Mouse (Mus musculus): ENCODE data around the gene Nosip. TPM values are rescaled to one million over a fixed set of nuclear protein-coding genes. Genes with fewer than 3 reads are reported as not detected.

Nosip gene
- 68.3 and 79.4 TPM in 2 replicates for total RNA-seq (2014; rRNA removed)
- 70.0 and 72.3 TPM in 2 replicates for polyA plus RNA-seq (2015; fragmentation: Nextera tagmentation; extraction: Ambion mirVana)

GRCm38 (mm10) chr7:45062239-45062835 is at the start of gene Nosip, which contains the start of gene Prrg2:
Gene Nosip (plus strand): TSS chr7:45062429.
Gene Prrg2 (minus strand): TSS chr7:45062677.
- ATAC-seq (ENCODE audit: low FRiP score) (peak; percentile 82), DNase-seq (ENCODE audit: low spot score) (peak; percentile 99)
- no peaks in the 10 kb centered on the region for H3K27me3 ChIP-seq (ENCODE audit: insufficient read depth, low read length)
- peaks cover 18% of the 10 kb centered on the region; the same call in 1 of the 2 replicates for H3K4me1 ChIP-seq (ENCODE audit: insufficient read depth, low read length)
- peak within 1 kb of the TSS; percentile 65 for H3K9ac ChIP-seq (replicated peaks; ENCODE audit: low read length, poor library complexity, severe bottlenecking)
- WGBS: under 1% methylated on average over 31 of the region's 31 CpGs
- peak within 1 kb of the TSS; percentile 60 for H3K4me3 ChIP-seq (ENCODE audit: low read depth, low read length)
- peak within 1 kb of the TSS; percentile 50 for H3K4me2 ChIP-seq (ENCODE audit: low read depth, low read length, poor library complexity, severe bottlenecking)
- H3K36me3 ChIP-seq (ENCODE audit: insufficient read depth, low read length): no peaks in the 10 kb centered on the region
- H3K9me3 ChIP-seq (ENCODE audit: low read length): no peaks in the 10 kb centered on the region
- TF ChIP-seq CTCF (IDR thresholded peaks at IDR 0.05): peak; percentile 63
- peak within 1 kb of the TSS; percentile 91 for H3K27ac ChIP-seq (ENCODE audit: low read depth, low read length)

- Histone ChIP-seq H3K4me1 (ENCODE audit: insufficient read depth, low read length) (peaks cover 10% of the 10 kb centered on the region; the same call in 1 of the 2 replicates), H3K9me3 (ENCODE audit: low read length) (no peaks in the 10 kb centered on the region), H3K27me3 (ENCODE audit: insufficient read depth, low read length) (no peaks in the 10 kb centered on the region), H3K36me3 (ENCODE audit: insufficient read depth, low read length) (peaks cover 46% of the 10 kb centered on the region), H3K4me2 (ENCODE audit: low read depth, low read length, poor library complexity, severe bottlenecking) (no peak overlapping the region), H3K27ac (ENCODE audit: low read depth, low read length) (no peak overlapping the region), H3K9ac (replicated peaks; ENCODE audit: low read length, poor library complexity, severe bottlenecking) (no peak overlapping the region), H3K4me3 (ENCODE audit: low read depth, low read length) (no peak overlapping the region)
- 89% methylated on average over 4 of the region's 4 CpGs for WGBS
- DNase-seq (ENCODE audit: low spot score) (no peak), ATAC-seq (ENCODE audit: low FRiP score) (no peak)
- no peak for TF ChIP-seq CTCF (IDR thresholded peaks at IDR 0.05)
Measured at GRCm38 (mm10) chr7:45012824-45013223, 49.4 kb upstream of the Nosip start.

- Histone ChIP-seq H3K4me3 (ENCODE audit: low read depth, low read length) (no peak overlapping the region), H3K4me2 (ENCODE audit: low read depth, low read length, poor library complexity, severe bottlenecking) (no peak overlapping the region), H3K4me1 (ENCODE audit: insufficient read depth, low read length) (peaks cover 10% of the 10 kb centered on the region; the same call in 1 of the 2 replicates), H3K9ac (replicated peaks; ENCODE audit: low read length, poor library complexity, severe bottlenecking) (no peak overlapping the region), H3K27ac (ENCODE audit: low read depth, low read length) (no peak overlapping the region), H3K9me3 (ENCODE audit: low read length) (no peaks in the 10 kb centered on the region), H3K36me3 (ENCODE audit: insufficient read depth, low read length) (peaks cover 39% of the 10 kb centered on the region), H3K27me3 (ENCODE audit: insufficient read depth, low read length) (no peaks in the 10 kb centered on the region)
- DNase-seq (ENCODE audit: low spot score): no peak
- no peak for ATAC-seq (ENCODE audit: low FRiP score)
- TF ChIP-seq CTCF (IDR thresholded peaks at IDR 0.05): no peak
- 94% methylated on average over 16 of the region's 16 CpGs for WGBS
Measured at GRCm38 (mm10) chr7:45013366-45014095, 48.7 kb upstream of the Nosip start.

- 92% methylated on average over 3 of the region's 3 CpGs for WGBS
- H3K27me3 ChIP-seq (ENCODE audit: insufficient read depth, low read length): no peaks in the 10 kb centered on the region
- no peaks in the 10 kb centered on the region for H3K9me3 ChIP-seq (ENCODE audit: low read length)
- DNase-seq (ENCODE audit: low spot score) (no peak), ATAC-seq (ENCODE audit: low FRiP score) (no peak)
- H3K9ac ChIP-seq (replicated peaks; ENCODE audit: low read length, poor library complexity, severe bottlenecking): no peak overlapping the region
- no peak for TF ChIP-seq CTCF (IDR thresholded peaks at IDR 0.05)
- H3K4me3 ChIP-seq (ENCODE audit: low read depth, low read length): no peak overlapping the region
- H3K36me3 ChIP-seq (ENCODE audit: insufficient read depth, low read length): peaks cover 34% of the 10 kb centered on the region
- H3K4me1 ChIP-seq (ENCODE audit: insufficient read depth, low read length): peaks cover 10% of the 10 kb centered on the region; the same call in 1 of the 2 replicates
- H3K27ac ChIP-seq (ENCODE audit: low read depth, low read length): no peak overlapping the region
- no peak overlapping the region for H3K4me2 ChIP-seq (ENCODE audit: low read depth, low read length, poor library complexity, severe bottlenecking)
Measured at GRCm38 (mm10) chr7:45014096-45014451, 48.2 kb upstream of the Nosip start.

- no peak for TF ChIP-seq CTCF (IDR thresholded peaks at IDR 0.05)
- Histone ChIP-seq H3K9me3 (ENCODE audit: low read length) (no peaks in the 10 kb centered on the region), H3K4me2 (ENCODE audit: low read depth, low read length, poor library complexity, severe bottlenecking) (peak overlapping the region; percentile 66), H3K9ac (replicated peaks; ENCODE audit: low read length, poor library complexity, severe bottlenecking) (peak overlapping the region; percentile 96), H3K27ac (ENCODE audit: low read depth, low read length) (peak overlapping the region; percentile 80), H3K36me3 (ENCODE audit: insufficient read depth, low read length) (peaks cover 24% of the 10 kb centered on the region), H3K4me3 (ENCODE audit: low read depth, low read length) (peak overlapping the region; percentile 84), H3K27me3 (ENCODE audit: insufficient read depth, low read length) (no peaks in the 10 kb centered on the region), H3K4me1 (ENCODE audit: insufficient read depth, low read length) (peaks cover 10% of the 10 kb centered on the region; the same call in 1 of the 2 replicates)
- WGBS: 3% methylated on average over 12 of the region's 20 CpGs
- no peak for DNase-seq (ENCODE audit: low spot score)
- no peak for ATAC-seq (ENCODE audit: low FRiP score)
Measured at GRCm38 (mm10) chr7:45015344-45015956, 46.8 kb upstream of the Nosip start.
